ENCODE assay signal across 8 mouse cellular contexts in genomic region chrX:13346696-13347026, GRCm38 (mm10).
A peak's percentile ranks its signal among the peaks of the same experiment; 100 is the strongest.
DNase-seq lines count a peak whose midpoint lies in the region; ATAC-seq lines count a peak whose summit lies in the region.

No protein-coding gene starts in this region.

- no peaks in the 10 kb centered on the region for H3K9me3 ChIP-seq in erythroblast, embryonic 14.5 days (ENCODE audit: control insufficient read depth, low read length)
- H3K9me3 ChIP-seq in hindbrain, embryonic 10.5 days, result no peaks in the 10 kb centered on the region
- no peaks in the 10 kb centered on the region for H3K9me3 ChIP-seq in limb, embryonic 15.5 days
- H3K9me3 ChIP-seq in midbrain, embryonic 15.5 days, result no peaks in the 10 kb centered on the region

- peak overlapping the region; percentile 94 for H3K27ac ChIP-seq in hindbrain, embryonic 10.5 days
- H3K27ac ChIP-seq in limb, embryonic 15.5 days, result peak overlapping the region; percentile 86
- H3K27ac ChIP-seq in midbrain, embryonic 15.5 days, result peak overlapping the region; percentile 94

- no peak overlapping the region for H3K9ac ChIP-seq in limb, embryonic 15.5 days
- H3K9ac ChIP-seq in midbrain, embryonic 15.5 days, result peak overlapping the region; percentile 29; the same call in 1 of the 2 replicates

- peaks cover 32% of the 10 kb centered on the region for H3K27me3 ChIP-seq in erythroblast, embryonic 14.5 days (ENCODE audit: control insufficient read depth)
- H3K27me3 ChIP-seq in hindbrain, embryonic 10.5 days (ENCODE audit: insufficient read depth, poor library complexity, severe bottlenecking), result peaks cover 72% of the 10 kb centered on the region
- H3K27me3 ChIP-seq in limb, embryonic 15.5 days, result peaks cover 5% of the 10 kb centered on the region; the same call in 1 of the 2 replicates
- H3K27me3 ChIP-seq in midbrain, embryonic 15.5 days (replicated peaks), result peaks cover 6% of the 10 kb centered on the region; the same call in 1 of the 2 replicates

- peak overlapping the region; percentile 50 for H3K4me3 ChIP-seq in erythroblast, embryonic 14.5 days (replicated peaks)
- peak overlapping the region; percentile 52 for H3K4me3 ChIP-seq in hindbrain, embryonic 10.5 days
- peak overlapping the region; percentile 45 for H3K4me3 ChIP-seq in limb, embryonic 15.5 days
- peak overlapping the region; percentile 43 for H3K4me3 ChIP-seq in midbrain, embryonic 15.5 days

- DNase-seq in spleen, postnatal 10 days (ENCODE audit: low spot score in 2 of 2), result peak; percentile 10 to 46
- no peak for DNase-seq in spleen, adult 12 weeks (ENCODE audit: low spot score)
- no peak for DNase-seq in hindbrain, embryonic 10.5 days (ENCODE audit: low spot score)
- DNase-seq in yolk sac, embryonic 10.5 days (ENCODE audit: low spot score), result no peak

- no peaks in the 10 kb centered on the region for H3K36me3 ChIP-seq in erythroblast, embryonic 14.5 days (ENCODE audit: control insufficient read depth)
- no peaks in the 10 kb centered on the region for H3K36me3 ChIP-seq in hindbrain, embryonic 10.5 days
- H3K36me3 ChIP-seq in limb, embryonic 15.5 days, result no peaks in the 10 kb centered on the region
- no peaks in the 10 kb centered on the region for H3K36me3 ChIP-seq in midbrain, embryonic 15.5 days (replicated peaks)

- H3K4me1 ChIP-seq in erythroblast, embryonic 14.5 days (ENCODE audit: control insufficient read depth), result peaks cover 8% of the 10 kb centered on the region
- H3K4me1 ChIP-seq in hindbrain, embryonic 10.5 days (replicated peaks), result peaks cover 29% of the 10 kb centered on the region
- peaks cover 15% of the 10 kb centered on the region for H3K4me1 ChIP-seq in limb, embryonic 15.5 days
- peaks cover 19% of the 10 kb centered on the region for H3K4me1 ChIP-seq in midbrain, embryonic 15.5 days

- 14% methylated on average over 5 of the region's 5 CpGs for WGBS in hindbrain, embryonic 10.5 days
- 6% methylated on average over 5 of the region's 5 CpGs for WGBS in limb, embryonic 15.5 days
- 8% methylated on average over 5 of the region's 5 CpGs for WGBS in midbrain, embryonic 15.5 days

- ATAC-seq in erythroblast, adult 5-6 weeks (replicated peaks; ENCODE audit: low FRiP score, poor library complexity, severe bottlenecking), result no peak
- no peak for ATAC-seq in limb, embryonic 15.5 days (ENCODE audit: insufficient number of reproducible peaks, low FRiP score, low TSS enrichment, low read depth)
- no peak; the same call in 1 of the 2 replicates for ATAC-seq in midbrain, embryonic 15.5 days (replicated peaks)

- peak overlapping the region; percentile 52 for H3K4me2 ChIP-seq in limb, embryonic 15.5 days
- H3K4me2 ChIP-seq in midbrain, embryonic 15.5 days, result peak overlapping the region; percentile 61

Comparison
In these comparisons a context has a peak if more than half of its experiments do, and no peak if none do; other contexts are left out.
1. DNase-seq: peak in spleen, postnatal 10 days (2 of 2); none in spleen, adult 12 weeks (single experiment), hindbrain, embryonic 10.5 days (single experiment) and yolk sac, embryonic 10.5 days (single experiment).
2. Peak in every context shown above with its lines, with median percentiles within 50 percentile points of each other: H3K4me3 ChIP-seq and H3K27ac ChIP-seq.